Mouse (Mus musculus) heart, embryonic 13.5 days (tissue): ENCODE measurements around the gene Fars2. TPM values are rescaled to one million over a fixed set of nuclear protein-coding genes. Genes with fewer than 3 reads are reported as not detected.
A peak's percentile ranks its signal among the peaks of the same experiment; 100 is the strongest.

ENCODE experiments used
- ATAC-seq: fragments of 200-750 bp; cut with Nextera tagmentation; 2 replicates; pipeline ENCODE4 v1.8.0; 2017; ENCODE audit warnings: moderate TSS enrichment; ENCODE audit not compliant: insufficient number of reproducible peaks, low FRiP score, low TSS enrichment; ENCODE audit errors: extremely low read depth
- H3K27ac ChIP-seq: fragments of 300-500 bp; sonication (generic); replicated peaks from 2 replicates; pipeline ENCODE4 v1.5.1; 2015; ENCODE audit warnings: moderate library complexity, mild to moderate bottlenecking, inconsistent platforms
- H3K27me3 ChIP-seq: fragments of 300-500 bp; sonication (generic); replicated peaks from 2 replicates; pipeline ENCODE4 v1.6.1; 2015; ENCODE audit warnings: mild to moderate bottlenecking, inconsistent platforms
- H3K36me3 ChIP-seq: fragments of 300-500 bp; sonication (generic); 2 replicates; pipeline ENCODE4 v1.6.1; 2015; ENCODE audit warnings: mild to moderate bottlenecking, inconsistent platforms
- H3K4me1 ChIP-seq: fragments of 300-500 bp; sonication (generic); 2 replicates; pipeline ENCODE4 v1.6.1; 2015; ENCODE audit warnings: inconsistent platforms
- H3K4me2 ChIP-seq: fragments of 300-500 bp; sonication (generic); 2 replicates; pipeline ENCODE4 v1.6.1; 2015; ENCODE audit warnings: inconsistent platforms, mild to moderate bottlenecking, moderate library complexity
- H3K4me3 ChIP-seq: fragments of 300-500 bp; sonication (generic); 2 replicates; pipeline ENCODE4 v1.5.1; 2015; ENCODE audit warnings: moderate library complexity, mild to moderate bottlenecking, inconsistent platforms
- H3K9ac ChIP-seq: fragments of 300-500 bp; sonication (generic); 2 replicates; pipeline ENCODE4 v1.6.1; 2015; ENCODE audit warnings: inconsistent platforms, mild to moderate bottlenecking, moderate library complexity
- H3K9me3 ChIP-seq: fragments of 300-500 bp; sonication (generic); 2 replicates; pipeline ENCODE4 v1.6.1; 2016; ENCODE audit warnings: inconsistent platforms
- WGBS: fragments of 180-500 bp; shearing (Covaris S2); methylation state at CpG from one replicate; pipeline ENCODE4 v1.1.7; 2015; ENCODE audit warnings: mixed read lengths; 5-methylcytosine and 5-hydroxymethylcytosine counted together
- polyA plus RNA-seq: library from polyadenylated mRNA; unstranded; fragments of >200 nt; fragmentation: Nextera tagmentation; extraction: Ambion mirVana; gene quantifications from 2 replicates; pipeline ENCODE4 v1.2.1, GENCODE M21; 2015

Gene Fars2
- polyA plus RNA-seq, 1 experiment from 2014 or later, result 54.3 TPM

DNA sequence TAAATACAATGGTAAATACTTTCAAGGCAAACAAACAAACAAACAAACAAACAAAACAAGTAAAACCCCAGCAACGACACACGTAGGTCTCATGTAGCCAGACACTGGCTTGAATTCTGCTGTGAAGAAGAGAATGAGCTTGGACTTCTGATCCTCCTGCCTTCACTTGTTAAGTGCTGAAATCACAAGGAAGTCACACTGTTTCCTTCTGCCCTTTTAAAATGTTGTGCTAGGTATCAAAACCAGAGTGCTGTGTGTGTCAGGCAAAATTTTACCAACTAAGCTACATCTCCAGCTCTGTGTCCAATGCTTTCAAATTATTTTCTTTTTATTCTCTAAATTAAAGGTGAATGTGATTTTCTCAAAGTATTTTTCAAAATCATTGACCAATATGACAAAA, 5.9 kb upstream of the Fars2 start:
- WGBS, result 87% methylated on average over 2 of the region's 2 CpGs
- no peak overlapping the region for H3K9ac ChIP-seq
- H3K4me1 ChIP-seq, result peaks cover 12% of the 10 kb centered on the region
- H3K4me2 ChIP-seq, result no peak overlapping the region
- no peaks in the 10 kb centered on the region for H3K9me3 ChIP-seq
- no peak overlapping the region for H3K27ac ChIP-seq
- no peak overlapping the region for H3K4me3 ChIP-seq
- H3K27me3 ChIP-seq, result no peaks in the 10 kb centered on the region
- no peak for ATAC-seq
- peaks cover 5% of the 10 kb centered on the region; the same call in 1 of the 2 replicates for H3K36me3 ChIP-seq

- WGBS, result 79% methylated on average over 5 of the region's 5 CpGs
Measured at GRCm38 (mm10) chr13:36113181-36113580, 4.0 kb upstream of the Fars2 start.

DNA sequence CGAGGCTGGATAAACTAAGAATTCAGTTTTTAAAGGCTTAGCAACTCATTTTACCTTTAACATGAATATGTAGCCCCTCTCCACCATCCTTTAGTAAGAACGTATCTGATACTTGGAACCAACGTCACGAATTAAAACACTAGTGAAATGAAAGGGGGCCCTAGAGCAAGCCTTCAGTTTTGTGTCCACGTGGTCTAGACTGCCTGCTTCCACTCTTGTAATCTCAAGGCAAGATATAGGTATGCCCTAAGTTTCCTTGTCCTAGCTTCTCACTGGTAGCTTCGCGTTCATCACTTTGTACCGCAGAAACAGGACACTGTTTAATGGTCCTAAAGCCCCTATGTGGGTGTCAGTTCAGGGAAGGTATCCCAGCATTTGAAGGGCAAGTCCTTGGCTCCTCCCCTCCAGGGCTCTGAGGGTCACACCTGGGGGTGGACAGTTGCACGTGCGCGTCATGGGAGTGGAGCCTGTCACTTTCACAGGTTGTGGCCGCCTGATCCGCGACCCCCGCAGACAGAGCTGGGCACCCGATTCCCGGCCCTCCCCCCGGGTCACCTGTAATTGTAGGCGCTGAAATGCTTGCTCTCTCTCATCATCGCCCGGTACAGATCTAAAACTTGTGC, 581 bp upstream of the Fars2 start:
- Histone ChIP-seq H3K36me3 (no peaks in the 10 kb centered on the region), H3K4me3 (peak overlapping the region; percentile 84), H3K9me3 (no peaks in the 10 kb centered on the region), H3K4me2 (peak overlapping the region; percentile 87), H3K27me3 (no peaks in the 10 kb centered on the region), H3K4me1 (peaks cover 22% of the 10 kb centered on the region), H3K9ac (peak overlapping the region; percentile 87), H3K27ac (peak overlapping the region; percentile 96)
- 7% methylated on average over 21 of the region's 21 CpGs for WGBS
- ATAC-seq, result no peak

More at GRCm38 (mm10) chr13:36113181-36113580, 4.0 kb upstream of the Fars2 start:
- no peaks in the 10 kb centered on the region for H3K9me3 ChIP-seq
- peaks cover 5% of the 10 kb centered on the region; the same call in 1 of the 2 replicates for H3K36me3 ChIP-seq
- H3K4me1 ChIP-seq, result peaks cover 15% of the 10 kb centered on the region
- H3K27ac ChIP-seq, result no peak overlapping the region
- H3K9ac ChIP-seq, result no peak overlapping the region
- H3K4me3 ChIP-seq, result no peak overlapping the region
- no peaks in the 10 kb centered on the region for H3K27me3 ChIP-seq
- ATAC-seq, result no peak
- H3K4me2 ChIP-seq, result no peak overlapping the region

GRCm38 (mm10) chr13:36119684-36120083, 2.5 kb downstream of the Fars2 start:
- ATAC-seq, result no peak
- Histone ChIP-seq H3K4me3 (no peak overlapping the region), H3K9ac (no peak overlapping the region), H3K4me2 (no peak overlapping the region), H3K27ac (no peak overlapping the region), H3K27me3 (no peaks in the 10 kb centered on the region), H3K36me3 (no peaks in the 10 kb centered on the region), H3K9me3 (no peaks in the 10 kb centered on the region), H3K4me1 (peaks cover 24% of the 10 kb centered on the region)
- 81% methylated on average over 4 of the region's 4 CpGs for WGBS

- Histone ChIP-seq H3K36me3 (no peaks in the 10 kb centered on the region), H3K4me2 (no peak overlapping the region), H3K27me3 (no peaks in the 10 kb centered on the region), H3K27ac (no peak overlapping the region), H3K4me1 (peaks cover 21% of the 10 kb centered on the region), H3K9me3 (no peaks in the 10 kb centered on the region), H3K9ac (no peak overlapping the region), H3K4me3 (no peak overlapping the region)
- ATAC-seq, result no peak
Measured at GRCm38 (mm10) chr13:36120606-36121005, 3.4 kb downstream of the Fars2 start.

- no peaks in the 10 kb centered on the region for H3K27me3 ChIP-seq
Measured at GRCm38 (mm10) chr13:36129360-36130054, 12.3 kb downstream of the Fars2 start.

GRCm38 (mm10) chr13:36131401-36131800, 14.2 kb downstream of the Fars2 start:
- Histone ChIP-seq H3K4me2 (no peak overlapping the region), H3K27me3 (no peaks in the 10 kb centered on the region), H3K4me3 (no peak overlapping the region), H3K9ac (no peak overlapping the region), H3K36me3 (0 out of 2 replicates have a peak, but pooled peaks cover 4% of the 10 kb centered on the region), H3K27ac (no peak overlapping the region), H3K9me3 (no peaks in the 10 kb centered on the region), H3K4me1 (peaks cover 19% of the 10 kb centered on the region)
- no peak for ATAC-seq
- WGBS, result 78% methylated on average over 5 of the region's 5 CpGs

More at GRCm38 (mm10) chr13:36129360-36130054, 12.3 kb downstream of the Fars2 start:
- peaks cover 17% of the 10 kb centered on the region for H3K4me1 ChIP-seq
- no peak overlapping the region for H3K4me3 ChIP-seq
- no peak for ATAC-seq
- 0 out of 2 replicates have a peak, but pooled peaks cover 4% of the 10 kb centered on the region for H3K36me3 ChIP-seq
- no peak overlapping the region for H3K9ac ChIP-seq
- H3K4me2 ChIP-seq, result no peak overlapping the region
- 84% methylated on average over 2 of the region's 2 CpGs for WGBS
- no peaks in the 10 kb centered on the region for H3K9me3 ChIP-seq
- H3K27ac ChIP-seq, result no peak overlapping the region

GRCm38 (mm10) chr13:36131992-36132649, 14.9 kb downstream of the Fars2 start:
- no peak for ATAC-seq
- no peak overlapping the region for H3K9ac ChIP-seq
- no peaks in the 10 kb centered on the region for H3K27me3 ChIP-seq
- H3K36me3 ChIP-seq, result 0 out of 2 replicates have a peak, but pooled peaks cover 4% of the 10 kb centered on the region
- H3K4me2 ChIP-seq, result no peak overlapping the region
- H3K4me3 ChIP-seq, result no peak overlapping the region
- H3K4me1 ChIP-seq, result peaks cover 19% of the 10 kb centered on the region
- 75% methylated on average over 5 of the region's 5 CpGs for WGBS
- no peak overlapping the region for H3K27ac ChIP-seq
- no peaks in the 10 kb centered on the region for H3K9me3 ChIP-seq

- no peak overlapping the region for H3K9ac ChIP-seq
- H3K36me3 ChIP-seq, result no peaks in the 10 kb centered on the region
- H3K4me3 ChIP-seq, result no peak overlapping the region
- H3K9me3 ChIP-seq, result no peaks in the 10 kb centered on the region
- 0 out of 2 replicates have a peak overlapping the region, but pooled peaks have one; percentile 20 for H3K27ac ChIP-seq
- no peak overlapping the region for H3K4me2 ChIP-seq
- H3K4me1 ChIP-seq, result peaks cover 20% of the 10 kb centered on the region
- ATAC-seq, result no peak
- WGBS, result 61% methylated on average over 5 of the region's 5 CpGs
- no peaks in the 10 kb centered on the region for H3K27me3 ChIP-seq
Measured at GRCm38 (mm10) chr13:36139703-36140102, 22.5 kb downstream of the Fars2 start.

- 73% methylated on average over 5 of the region's 5 CpGs for WGBS
- no peak overlapping the region for H3K4me3 ChIP-seq
- no peaks in the 10 kb centered on the region for H3K27me3 ChIP-seq
- H3K9me3 ChIP-seq, result no peaks in the 10 kb centered on the region
- no peak overlapping the region for H3K27ac ChIP-seq
- no peak overlapping the region for H3K4me2 ChIP-seq
- no peak for ATAC-seq
- no peaks in the 10 kb centered on the region for H3K36me3 ChIP-seq
- H3K9ac ChIP-seq, result no peak overlapping the region
- H3K4me1 ChIP-seq, result peaks cover 22% of the 10 kb centered on the region
Measured at GRCm38 (mm10) chr13:36140247-36141016, 23.2 kb downstream of the Fars2 start.

- Histone ChIP-seq H3K4me2 (no peak overlapping the region), H3K9me3 (no peaks in the 10 kb centered on the region), H3K9ac (no peak overlapping the region), H3K4me1 (peaks cover 44% of the 10 kb centered on the region), H3K27me3 (no peaks in the 10 kb centered on the region), H3K36me3 (no peaks in the 10 kb centered on the region), H3K27ac (no peak overlapping the region), H3K4me3 (no peak overlapping the region)
- no peak for ATAC-seq
- WGBS, result 61% methylated on average over 1 of the region's 1 CpGs
Measured at GRCm38 (mm10) chr13:36145601-36146000, 28.4 kb downstream of the Fars2 start.
